Mouse (Mus musculus): ENCODE results near the gene Ttc16.

DNA sequence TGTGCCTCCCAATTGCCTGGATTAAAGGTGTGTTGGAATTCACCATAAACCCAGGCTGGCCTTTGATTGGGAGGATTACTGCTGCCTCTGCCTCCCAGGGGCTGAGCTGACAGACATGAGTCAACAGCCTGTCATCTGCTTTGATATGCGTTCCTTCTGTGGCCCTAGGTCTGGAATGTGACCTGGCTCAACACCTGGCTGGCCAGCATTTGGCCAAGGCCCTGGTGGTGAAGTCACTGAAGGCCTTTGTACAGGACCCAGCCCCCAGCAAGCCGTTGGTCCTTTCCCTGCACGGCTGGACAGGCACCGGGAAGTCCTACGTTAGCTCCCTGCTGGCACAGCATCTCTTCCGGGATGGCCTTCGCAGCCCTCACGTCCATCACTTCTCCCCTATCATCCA is 16.9 kb downstream of the Ttc16 start:
- TF ChIP-seq POLR2A (IDR thresholded peaks at IDR 0.05; ENCODE audit: low read depth, low read length): no peak
- TF ChIP-seq CTCF (IDR thresholded peaks at IDR 0.05; ENCODE audit: extremely low read depth, insufficient read length, insufficient replicate concordance, low read depth, low read length): no peak
